Mouse (Mus musculus) left cerebral cortex, postnatal 36 days (tissue): ENCODE data around the gene a. TPM values are rescaled to one million over a fixed set of nuclear protein-coding genes. Genes with fewer than 3 reads are reported as not detected.

ENCODE experiments used
- DNase-seq, 2 experiments: peaks; one replicate each; pipeline ENCODE4 v3.0.0; 2021 to 2022; ENCODE audit warnings: low spot score in 2 of 2, mixed read lengths in 1 of 2
- intact Hi-C: fragments of 180-260 bp; cut with DNase I; formaldehyde crosslinking; loops from one replicate; pipeline ENCODE4 v1.15.1; 2025
- total RNA-seq, 2 experiments: library from RNA; stranded (reverse); gene quantifications; 2 replicates each; pipeline ENCODE4 v1.2.3; 2021

a gene
- total RNA-seq, 2 experiments from 2014 or later, result not detected

DNA sequence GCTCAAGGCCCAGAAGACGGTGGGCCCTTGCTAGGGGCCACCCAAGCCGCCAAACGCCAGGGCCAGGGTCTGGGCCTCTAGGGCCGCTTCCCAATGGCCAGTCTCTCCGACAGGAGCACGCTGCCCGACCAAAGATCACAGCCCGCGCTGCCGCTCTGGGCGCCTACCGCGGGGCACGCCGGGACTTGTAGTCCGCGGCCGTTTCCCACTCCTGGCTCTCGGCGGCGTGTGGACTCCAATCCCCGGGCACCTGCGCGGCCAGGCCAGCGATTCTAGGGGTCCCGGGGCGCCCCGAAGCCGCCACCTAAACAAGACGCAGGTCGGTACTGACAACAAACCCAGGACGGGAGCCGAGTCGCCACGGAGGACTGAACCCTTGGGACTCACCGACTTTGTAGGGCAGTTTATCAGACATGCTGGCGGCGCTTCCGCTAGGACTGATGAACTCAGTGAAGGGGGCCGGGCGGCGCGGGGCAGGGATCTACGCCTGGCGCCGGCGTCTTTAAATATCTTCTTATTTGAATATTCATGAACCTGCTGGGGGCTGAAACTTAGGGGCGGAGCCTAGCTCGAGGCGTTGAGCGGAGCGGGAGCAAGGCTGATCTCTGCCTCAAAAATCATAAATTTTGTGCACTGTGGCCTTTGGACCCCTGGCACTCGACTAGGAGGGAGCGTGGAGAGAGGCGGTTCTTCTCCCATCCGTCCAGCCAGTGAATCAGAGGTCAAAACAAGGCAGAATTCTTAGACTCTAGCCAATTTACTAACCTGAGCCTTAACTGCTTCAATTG is 283.0 kb downstream of the a start, which contains the start of gene Ahcy:
TSS of gene Ahcy (minus strand) at position 520 of the 788 bp plus-strand sequence.
- intact Hi-C loops, result loop anchor here (1.0 kb wide), 1 partner anchor 24 kb away; no protein-coding TSS in a partner anchor
- DNase-seq, result peak; percentile 91 to 92

DNA sequence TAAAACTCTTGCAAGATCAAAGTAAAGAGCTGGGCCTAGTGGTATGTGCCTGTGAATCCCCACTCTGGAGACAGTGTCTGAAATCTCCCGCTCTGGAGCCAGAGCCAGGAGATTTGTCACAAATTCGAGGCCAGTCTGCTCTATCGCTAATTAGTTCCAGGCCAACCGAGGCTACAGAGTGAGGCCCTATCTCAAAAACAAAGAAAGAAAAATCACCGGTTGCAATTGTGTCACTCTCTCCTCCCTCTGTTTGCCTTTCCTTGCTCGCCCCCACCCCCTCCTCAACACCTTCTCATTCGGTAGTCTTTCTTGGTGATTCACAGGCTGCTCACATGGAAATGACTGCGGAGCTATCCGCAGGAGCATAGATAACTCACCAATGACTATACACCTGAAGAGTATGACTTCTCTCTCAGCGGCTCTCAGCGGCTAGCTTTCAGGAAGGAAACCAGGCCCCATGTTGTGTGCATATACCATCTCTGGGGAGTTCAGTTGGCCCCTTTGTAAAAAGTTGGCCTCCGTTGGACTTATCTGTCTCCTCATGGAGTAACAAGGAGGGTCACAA is 283.6 kb downstream of the a start:
- intact Hi-C loops, result loop anchor here (1.0 to 5.0 kb wide), 2 partner anchors 25 to 57 kb away; partner anchors contain the start of gene Itch
- peak in 1 of 2 experiments; percentile 23 for DNase-seq

DNA sequence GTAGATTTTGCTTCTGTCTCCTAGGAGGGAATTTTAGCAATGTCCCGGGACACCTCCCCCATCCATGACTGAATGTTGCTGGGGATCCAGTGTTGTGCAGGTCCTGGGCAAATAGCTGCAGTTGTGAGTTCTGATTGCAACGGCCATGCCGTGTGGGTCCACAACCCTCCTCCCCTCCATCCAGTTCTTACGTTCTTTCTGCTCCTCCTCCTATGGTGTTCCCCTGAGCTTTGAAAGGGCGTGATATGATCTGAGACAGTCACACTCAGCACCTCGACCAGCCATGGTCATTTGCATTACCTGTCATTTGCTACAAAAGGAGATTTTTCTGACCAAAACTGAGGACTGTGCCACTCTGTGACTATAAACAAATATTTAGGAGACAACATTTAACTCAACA is 284.4 kb downstream of the a start:
- intact Hi-C loops, result loop anchor here (5.0 kb wide), 1 partner anchor 57 kb away; the partner anchor contains the start of gene Itch
- no peak for DNase-seq

DNA sequence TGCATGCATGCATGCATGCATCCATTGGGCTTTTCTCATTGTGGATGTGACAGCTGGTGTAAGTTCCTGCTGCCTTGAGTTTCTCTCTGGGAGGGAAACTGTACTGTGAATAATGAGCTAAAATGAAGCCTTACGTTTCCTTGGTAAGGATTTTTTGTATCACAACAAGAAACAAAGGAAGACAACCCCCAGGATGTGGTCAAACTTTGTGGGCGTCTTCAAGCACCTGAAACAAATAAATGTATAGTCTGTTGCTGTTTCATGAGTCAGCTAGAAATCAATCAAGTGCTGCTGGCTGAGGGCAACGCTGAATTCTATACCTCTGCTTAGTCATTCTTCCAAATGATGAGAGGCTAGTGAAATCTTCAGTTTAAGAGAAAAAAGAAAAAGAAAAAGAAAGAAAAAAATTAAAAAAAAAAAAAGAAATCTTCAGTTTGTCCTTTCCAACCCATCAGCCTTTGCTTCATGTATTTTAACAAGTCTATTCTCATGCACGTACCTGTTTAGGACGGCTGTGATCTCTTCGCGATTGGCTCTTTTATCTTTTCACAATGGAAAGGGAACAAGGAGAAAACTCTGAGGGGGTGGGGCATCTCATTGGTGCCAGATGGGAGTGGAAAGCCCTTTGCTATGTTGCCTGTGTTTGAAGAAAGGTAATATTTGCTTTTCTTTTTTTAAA is 288.4 kb downstream of the a start:
- DNase-seq, result no peak
- intact Hi-C loops, result loop anchor here (5.0 to 10.0 kb wide), 3 partner anchors 53 to 305 kb away; partner anchors contain the start of genes Itch and Trp53inp2

DNA sequence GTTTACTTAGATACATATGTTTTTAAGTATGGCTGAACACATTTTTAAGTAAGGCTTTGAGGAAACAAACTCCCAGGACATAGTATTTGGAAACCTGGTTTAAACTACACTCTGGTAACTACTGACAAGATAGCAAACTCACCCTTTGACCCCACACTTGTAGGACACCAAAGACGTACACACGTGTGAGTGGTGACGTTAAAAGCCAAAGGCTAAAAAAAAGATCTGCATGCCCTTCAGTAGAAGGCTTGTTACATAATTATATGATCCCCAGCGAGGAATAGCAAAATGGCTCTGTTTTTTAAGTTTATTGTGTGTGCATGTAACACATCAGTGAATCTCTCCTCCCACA is 289.0 kb downstream of the a start:
- intact Hi-C loops, result loop anchor here (5.0 to 10.0 kb wide), 2 partner anchors 117 to 305 kb away; partner anchors contain the start of gene Trp53inp2

DNA sequence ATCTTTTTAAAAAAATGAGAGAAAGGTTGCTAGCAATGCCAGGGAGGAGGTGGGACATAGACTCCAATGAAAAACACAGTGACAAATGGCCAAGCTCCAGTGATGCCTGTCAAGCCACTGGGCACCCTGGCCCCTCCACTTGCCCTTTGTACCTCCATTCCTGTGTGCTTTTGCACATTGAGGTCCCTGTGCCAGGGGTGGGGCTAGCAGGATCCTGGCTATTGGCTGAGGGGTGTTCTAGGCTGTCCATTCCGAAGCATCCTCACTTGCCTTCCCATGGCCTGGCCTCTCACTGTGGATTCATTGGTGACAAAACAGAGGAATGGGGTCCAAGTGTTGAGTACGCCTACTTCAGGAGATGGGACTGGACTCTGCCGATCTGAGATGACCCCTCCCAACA is 289.9 kb downstream of the a start:
- intact Hi-C loops, result loop anchor here (5.0 to 10.0 kb wide), 2 partner anchors 116 to 304 kb away; partner anchors contain the start of gene Trp53inp2
- no peak for DNase-seq

More for the DNA sequence above, 289.0 kb downstream of the a start:
- no peak for DNase-seq

DNA sequence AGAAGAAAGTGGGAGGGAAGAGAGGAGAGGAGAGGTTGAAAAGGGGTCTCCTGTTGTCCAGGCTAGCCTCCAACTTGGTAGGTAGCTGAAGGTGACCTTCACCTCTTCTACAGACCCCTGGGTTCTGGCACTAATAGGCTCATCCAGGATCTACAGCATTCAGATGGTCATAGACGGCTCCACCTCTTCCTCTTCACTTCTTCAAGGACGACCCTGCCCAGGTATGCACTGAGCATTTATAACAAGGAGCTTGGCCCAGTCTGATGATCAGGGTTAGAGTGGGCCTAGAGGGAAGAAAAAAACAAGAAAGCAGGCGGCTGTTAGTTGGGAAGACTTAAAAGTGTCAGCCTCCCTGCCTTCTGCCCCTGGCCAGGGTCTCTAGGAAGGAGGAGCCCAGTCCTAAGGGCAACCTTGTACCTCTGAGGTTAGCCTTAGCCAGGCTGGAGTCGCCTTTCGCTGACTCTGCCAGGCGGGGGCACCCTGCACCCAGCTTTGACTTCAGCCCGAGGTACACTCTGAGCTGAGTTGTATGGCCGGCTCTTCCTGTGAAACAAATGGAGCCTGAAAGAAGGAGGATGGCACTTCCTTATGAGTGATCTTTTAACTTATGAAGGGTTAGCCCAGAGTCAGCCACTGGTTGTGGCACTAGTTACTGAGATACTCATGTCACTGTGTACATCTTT is 291.1 kb downstream of the a start:
- intact Hi-C loops, result loop anchor here (5.0 to 10.0 kb wide), 2 partner anchors 115 to 303 kb away; partner anchors contain the start of gene Trp53inp2
- peak; percentile 23 to 46 for DNase-seq

DNA sequence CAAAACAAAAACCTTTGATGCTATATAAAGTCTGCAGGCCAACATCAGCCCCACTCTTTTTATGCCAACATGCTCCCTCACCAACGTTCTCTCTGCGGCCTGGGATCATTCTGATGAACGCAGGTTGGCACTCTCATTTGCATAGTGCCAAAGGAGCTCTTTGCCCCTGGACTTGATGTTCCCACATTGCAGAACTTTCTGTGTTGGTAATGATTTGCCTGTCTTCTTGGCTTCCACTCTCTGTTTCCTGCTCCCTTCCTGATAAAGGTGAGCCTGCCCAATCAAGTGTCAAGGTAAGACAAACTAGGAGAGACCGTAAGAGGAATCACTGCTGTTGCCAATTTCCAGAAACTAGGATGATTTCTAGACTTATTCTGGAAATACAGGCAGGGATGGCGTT is 293.3 kb downstream of the a start:
- intact Hi-C loops, result loop anchor here (5.0 to 10.0 kb wide), 2 partner anchors 113 to 300 kb away; partner anchors contain the start of gene Trp53inp2
- no peak for DNase-seq

DNA sequence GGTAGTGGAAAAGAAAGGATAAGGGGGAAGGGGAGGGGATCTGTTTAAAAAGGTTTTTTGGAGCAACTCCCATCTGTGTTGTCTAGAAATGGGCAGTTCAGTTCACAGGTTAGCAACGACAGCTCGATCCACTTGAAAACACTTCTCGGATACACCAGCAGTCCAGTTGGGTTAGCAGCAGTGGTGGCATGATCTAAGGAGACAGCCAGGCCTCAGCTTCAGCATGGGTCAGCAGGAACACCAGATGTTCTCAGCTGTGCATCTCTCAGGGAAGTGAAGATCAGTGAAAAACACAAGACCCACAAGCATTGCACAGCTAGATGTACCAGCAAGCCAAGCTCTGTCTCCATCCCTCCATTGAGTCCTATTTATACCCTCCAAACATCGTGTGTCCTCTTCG is 295.1 kb downstream of the a start:
- intact Hi-C loops, result loop anchor here (10.0 kb wide), 1 partner anchor 298 kb away; the partner anchor contains the start of gene Trp53inp2
- no peak for DNase-seq

DNA sequence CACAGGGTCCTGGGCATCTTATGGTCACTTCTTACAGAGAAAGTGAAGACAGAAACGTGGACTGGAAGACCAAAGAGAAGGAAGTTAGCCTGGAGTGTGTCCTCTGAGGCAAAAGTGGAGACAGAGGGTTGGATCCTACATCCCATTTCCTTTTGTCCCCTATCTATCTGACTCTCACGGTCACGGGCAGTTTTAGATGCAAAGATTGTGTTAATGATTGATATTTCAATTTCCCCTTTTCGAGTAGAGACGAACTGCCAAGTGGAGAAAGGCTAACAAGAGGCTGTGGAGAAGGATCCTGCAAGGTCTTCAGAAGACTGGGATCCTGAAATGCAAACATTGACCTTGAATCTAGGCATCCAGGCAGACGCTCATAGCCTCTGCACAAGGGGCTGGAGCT is 297.1 kb downstream of the a start:
- intact Hi-C loops, result loop anchor here (10.0 kb wide), 1 partner anchor 297 kb away; the partner anchor contains the start of gene Trp53inp2
- DNase-seq, result no peak

DNA sequence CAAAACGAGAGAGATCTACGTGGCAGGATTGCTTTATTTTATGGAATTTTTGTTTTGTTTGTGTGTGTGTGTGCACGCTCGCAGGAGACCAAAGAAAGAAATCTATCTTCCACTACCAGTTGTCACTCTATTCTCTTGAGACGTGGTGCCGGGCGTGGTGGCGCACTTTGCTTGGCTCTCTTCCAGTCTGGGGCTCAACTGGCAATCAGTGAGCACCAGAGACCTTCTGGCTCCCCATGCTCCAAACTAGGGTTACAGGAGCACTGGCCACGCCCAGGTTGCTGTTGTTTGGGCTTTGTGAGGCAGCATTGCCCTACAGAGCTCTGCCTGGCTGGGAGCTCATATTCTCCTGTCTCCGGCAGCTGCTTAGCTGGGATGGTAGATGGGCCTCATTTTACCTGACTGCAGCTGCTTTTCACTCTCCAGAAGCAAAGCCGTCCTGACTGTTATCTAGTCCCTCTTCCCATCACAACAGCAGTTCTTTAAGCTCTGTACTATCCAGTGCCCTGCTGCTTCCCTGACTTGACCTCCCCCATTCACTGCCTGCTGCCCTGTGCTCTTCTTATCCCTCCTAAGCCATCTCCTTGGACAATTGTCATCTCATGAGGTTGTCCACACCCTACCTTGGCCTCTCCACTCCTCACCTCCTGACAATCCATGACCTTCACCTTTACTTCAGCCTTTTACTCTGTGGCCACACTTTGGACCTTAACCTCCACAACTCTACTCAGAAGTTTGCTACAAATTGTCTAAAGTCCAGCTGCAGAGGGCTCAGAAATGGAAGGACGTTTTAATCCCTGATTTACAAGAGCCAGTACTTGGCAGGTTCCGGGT is 299.9 kb downstream of the a start:
- intact Hi-C loops, result no loop called here
- DNase-seq, result no peak

DNA sequence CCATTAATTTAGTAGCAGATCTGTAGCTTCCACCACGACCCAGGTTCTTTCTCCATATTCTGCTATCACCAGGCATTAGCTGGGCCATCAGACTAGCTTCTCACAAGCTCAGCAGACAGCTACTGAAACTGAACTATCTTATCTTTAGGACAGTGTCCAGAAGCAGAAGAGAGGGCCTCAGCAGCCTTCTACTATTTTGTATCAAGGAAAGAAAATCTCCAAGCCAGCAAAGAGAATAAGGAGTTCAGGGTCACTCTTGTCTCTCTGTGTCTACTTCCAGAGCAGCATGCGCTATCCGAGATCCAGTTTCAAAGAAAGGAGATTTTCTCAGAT is 300.5 kb downstream of the a start:
- no peak for DNase-seq
- intact Hi-C loops, result no loop called here

DNA sequence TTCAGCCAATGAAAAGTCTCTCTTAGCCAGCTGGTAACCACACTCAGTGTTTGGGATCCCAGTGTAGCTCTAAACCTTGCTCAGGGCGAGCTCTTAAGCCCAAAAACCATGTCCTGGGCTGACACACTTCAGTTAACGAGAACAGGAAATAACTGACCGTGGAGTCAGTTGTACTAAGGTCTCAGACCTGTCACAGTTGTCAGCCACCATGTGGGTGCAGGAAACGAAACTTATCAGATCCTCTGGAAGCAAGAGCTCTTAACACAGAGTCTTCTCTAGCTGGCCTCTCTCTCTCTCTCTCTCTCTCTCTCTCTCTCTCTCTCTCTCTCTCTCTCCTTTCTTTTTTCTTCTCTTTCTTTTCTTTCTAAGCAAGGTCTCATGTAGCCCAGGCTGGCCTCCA is 302.2 kb downstream of the a start:
- intact Hi-C loops, result no loop called here
- DNase-seq, result no peak

DNA sequence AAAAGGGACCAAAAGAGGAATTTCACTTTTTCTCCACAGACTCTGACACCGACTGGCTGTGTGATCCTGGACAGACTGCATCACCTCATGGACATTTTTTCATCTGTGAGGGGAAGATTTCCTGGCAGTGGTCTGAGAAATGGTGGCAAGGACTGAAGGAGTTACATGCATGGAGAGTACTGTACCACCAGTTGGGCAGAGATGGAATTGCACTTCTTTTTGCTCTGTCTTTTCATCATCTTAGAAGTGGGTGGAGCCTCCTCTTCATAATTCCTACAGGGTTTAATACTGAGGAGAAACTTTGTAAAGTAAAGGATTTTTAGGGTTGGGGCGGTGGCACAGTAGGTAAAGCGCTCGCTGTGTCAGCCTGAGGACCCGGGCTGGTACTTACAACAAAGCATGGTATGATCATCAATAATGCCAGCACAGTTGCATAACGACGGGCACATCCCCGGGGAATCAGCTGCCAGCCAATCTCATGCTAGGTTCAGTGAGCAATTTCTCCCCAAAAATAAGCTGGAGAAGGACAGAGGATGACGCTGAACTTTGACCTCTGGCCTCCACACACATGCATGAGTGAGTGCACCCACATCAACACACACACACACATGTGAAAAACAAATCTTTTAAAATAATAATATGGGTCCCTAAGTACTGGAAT is 307.6 kb downstream of the a start:
- DNase-seq, result no peak
- intact Hi-C loops, result no loop called here

DNA sequence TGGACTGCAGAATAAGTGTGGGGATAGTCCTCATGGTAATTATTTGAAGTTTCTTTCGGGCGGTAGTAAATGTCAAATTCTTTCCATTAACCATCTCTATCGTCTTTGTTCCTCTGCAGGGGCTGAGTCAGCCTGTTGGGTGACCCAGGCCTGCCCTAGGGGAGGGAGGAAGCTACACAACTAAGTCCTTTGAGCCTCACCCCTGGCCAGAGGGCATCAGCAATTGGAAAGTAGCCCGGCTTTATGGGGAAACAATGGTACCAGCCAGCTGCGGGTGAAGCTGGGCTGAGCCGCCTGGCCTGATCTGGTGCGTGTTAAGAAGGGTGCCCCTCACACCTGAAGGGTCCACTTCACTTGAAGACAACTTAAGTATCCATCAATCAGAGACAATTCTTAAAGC is 308.2 kb downstream of the a start:
- DNase-seq, result no peak
- intact Hi-C loops, result no loop called here

DNA sequence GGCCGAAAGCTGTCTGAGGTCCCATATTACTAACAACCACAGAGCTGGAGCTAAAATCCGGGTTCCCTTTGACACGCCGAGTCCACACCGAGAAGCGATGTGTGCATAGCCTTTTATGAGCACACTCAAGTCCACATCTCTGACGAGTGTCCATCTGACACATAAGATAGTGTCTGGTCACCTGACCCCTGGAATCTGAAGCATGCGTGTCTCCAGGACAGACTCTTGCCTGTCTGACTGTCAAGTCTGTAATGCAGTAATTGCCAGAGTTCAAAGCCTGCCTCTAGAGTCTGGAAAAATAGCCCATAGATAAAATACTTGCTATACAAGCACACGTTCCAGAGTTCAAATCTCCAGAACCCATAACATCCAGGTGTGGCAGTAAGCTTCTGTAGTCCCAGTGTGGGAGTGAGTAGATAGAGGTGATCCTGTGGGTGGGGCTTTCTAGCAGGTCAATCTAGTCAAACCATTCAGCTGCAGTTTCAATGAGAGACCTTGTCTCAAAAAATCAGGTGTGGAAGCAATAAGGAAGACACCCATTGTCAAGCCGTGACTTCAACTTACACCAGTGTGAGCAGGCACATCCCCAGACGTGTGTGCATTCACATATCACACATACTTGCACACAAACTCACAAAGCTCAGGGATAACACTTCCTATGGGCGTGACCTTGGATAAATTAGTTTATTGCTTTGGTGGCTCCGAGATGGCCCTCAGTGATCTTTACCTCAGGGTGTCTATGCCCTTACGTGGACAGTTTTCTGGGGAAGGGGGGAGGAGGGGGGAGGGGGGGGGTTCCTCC is 309.0 kb downstream of the a start:
- DNase-seq, result no peak
- intact Hi-C loops, result no loop called here
